Mouse (Mus musculus) heart, embryonic 15.5 days (tissue): ENCODE results near the gene Cntrob. TPM values are rescaled to one million over a fixed set of nuclear protein-coding genes. Genes with fewer than 3 reads are reported as not detected.
A peak's percentile ranks its signal among the peaks of the same experiment; 100 is the strongest.

Experiments used
- ATAC-seq: fragments of 200-750 bp; cut with Nextera tagmentation; replicated peaks from 2 replicates; pipeline ENCODE4 v1.8.0; 2017; ENCODE audit warnings: low read depth, moderate TSS enrichment; ENCODE audit not compliant: insufficient number of reproducible peaks, insufficient read depth, low FRiP score
- H3K27ac ChIP-seq: fragments of 300-500 bp; sonication (generic); 2 replicates; pipeline ENCODE4 v1.5.1; 2015; ENCODE audit warnings: mild to moderate bottlenecking, inconsistent platforms
- H3K27me3 ChIP-seq: fragments of 300-500 bp; sonication (generic); 2 replicates; pipeline ENCODE4 v1.6.1; 2015; ENCODE audit warnings: inconsistent platforms
- H3K36me3 ChIP-seq: fragments of 300-500 bp; sonication (generic); 2 replicates; pipeline ENCODE4 v1.6.1; 2015; ENCODE audit warnings: mild to moderate bottlenecking, inconsistent platforms
- H3K4me1 ChIP-seq: fragments of 300-500 bp; sonication (generic); replicated peaks from 2 replicates; pipeline ENCODE4 v1.6.1; 2015; ENCODE audit warnings: inconsistent platforms
- H3K4me2 ChIP-seq: fragments of 300-500 bp; sonication (generic); 2 replicates; pipeline ENCODE4 v1.6.1; 2015; ENCODE audit warnings: inconsistent platforms, mild to moderate bottlenecking, moderate library complexity
- H3K4me3 ChIP-seq: fragments of 300-500 bp; sonication (generic); 2 replicates; pipeline ENCODE4 v1.5.1; 2015; ENCODE audit warnings: mild to moderate bottlenecking, inconsistent platforms
- H3K9ac ChIP-seq: fragments of 300-500 bp; sonication (generic); 2 replicates; pipeline ENCODE4 v1.6.1; 2015; ENCODE audit warnings: mild to moderate bottlenecking, inconsistent platforms
- H3K9me3 ChIP-seq: fragments of 300-500 bp; sonication (generic); replicated peaks from 2 replicates; pipeline ENCODE4 v1.6.1; 2016; ENCODE audit warnings: inconsistent platforms
- WGBS: fragments of 180-500 bp; shearing (Covaris S2); methylation state at CpG from one replicate; pipeline ENCODE4 v1.1.7; 2015; ENCODE audit warnings: mixed read lengths; 5-methylcytosine and 5-hydroxymethylcytosine counted together
- polyA plus RNA-seq: library from polyadenylated mRNA; unstranded; fragments of >200 nt; fragmentation: Nextera tagmentation; extraction: Ambion mirVana; gene quantifications from 2 replicates; pipeline ENCODE4 v1.2.1, GENCODE M21; 2015

Gene Cntrob
- polyA plus RNA-seq, 1 experiment from 2014 or later, result 12.7 TPM

GRCm38 (mm10) chr11:69265410-69265809 lies 58.2 kb downstream of the Cntrob start:
- Histone ChIP-seq H3K4me3 (no peak overlapping the region), H3K9ac (no peak overlapping the region), H3K4me1 (peaks cover 15% of the 10 kb centered on the region), H3K36me3 (no peaks in the 10 kb centered on the region), H3K9me3 (no peaks in the 10 kb centered on the region), H3K27ac (0 out of 2 replicates have a peak overlapping the region, but pooled peaks have one; percentile 82), H3K27me3 (0 out of 2 replicates have a peak, but pooled peaks cover 2% of the 10 kb centered on the region), H3K4me2 (no peak overlapping the region)
- ATAC-seq, result no peak
- WGBS, result 75% methylated on average over 9 of the region's 9 CpGs

- no peak for ATAC-seq
- 59% methylated on average over 2 of the region's 2 CpGs for WGBS
- Histone ChIP-seq H3K9me3 (no peaks in the 10 kb centered on the region), H3K27ac (no peak overlapping the region), H3K4me3 (no peak overlapping the region), H3K9ac (no peak overlapping the region), H3K4me2 (no peak overlapping the region), H3K4me1 (peaks cover 15% of the 10 kb centered on the region), H3K27me3 (0 out of 2 replicates have a peak, but pooled peaks cover 2% of the 10 kb centered on the region), H3K36me3 (no peaks in the 10 kb centered on the region)
Measured at GRCm38 (mm10) chr11:69264276-69264675, 59.3 kb downstream of the Cntrob start.

GRCm38 (mm10) chr11:69260111-69260510 lies 63.5 kb downstream of the Cntrob start:
- WGBS, result 88% methylated on average over 1 of the region's 1 CpGs
- 0 out of 2 replicates have a peak, but pooled peaks cover 3% of the 10 kb centered on the region for H3K27me3 ChIP-seq
- ATAC-seq, result no peak
- H3K4me2 ChIP-seq, result no peak overlapping the region
- H3K27ac ChIP-seq, result no peak overlapping the region
- peaks cover 5% of the 10 kb centered on the region for H3K4me1 ChIP-seq
- no peaks in the 10 kb centered on the region for H3K36me3 ChIP-seq
- no peak overlapping the region for H3K4me3 ChIP-seq
- H3K9ac ChIP-seq, result no peak overlapping the region
- no peaks in the 10 kb centered on the region for H3K9me3 ChIP-seq

- no peak for ATAC-seq
- no peak overlapping the region for H3K27ac ChIP-seq
- no peak overlapping the region; the same call in 1 of the 2 replicates for H3K4me2 ChIP-seq
- no peak overlapping the region for H3K9ac ChIP-seq
- H3K36me3 ChIP-seq, result no peaks in the 10 kb centered on the region
- H3K4me1 ChIP-seq, result peaks cover 7% of the 10 kb centered on the region
- H3K4me3 ChIP-seq, result no peak overlapping the region
- 58% methylated on average over 5 of the region's 5 CpGs for WGBS
- H3K27me3 ChIP-seq, result 0 out of 2 replicates have a peak, but pooled peaks cover 3% of the 10 kb centered on the region
- no peaks in the 10 kb centered on the region for H3K9me3 ChIP-seq
Measured at GRCm38 (mm10) chr11:69258287-69258686, 65.3 kb downstream of the Cntrob start.

- WGBS, result 50% methylated on average over 4 of the region's 4 CpGs
Measured at GRCm38 (mm10) chr11:69257807-69258206, 65.8 kb downstream of the Cntrob start.

GRCm38 (mm10) chr11:69257072-69257471 lies 66.5 kb downstream of the Cntrob start:
- WGBS, result 57% methylated on average over 2 of the region's 2 CpGs
- Histone ChIP-seq H3K4me3 (no peak overlapping the region), H3K36me3 (no peaks in the 10 kb centered on the region), H3K9me3 (no peaks in the 10 kb centered on the region), H3K27me3 (0 out of 2 replicates have a peak, but pooled peaks cover 3% of the 10 kb centered on the region), H3K4me1 (peaks cover 13% of the 10 kb centered on the region), H3K4me2 (no peak overlapping the region), H3K27ac (no peak overlapping the region), H3K9ac (no peak overlapping the region)
- ATAC-seq, result no peak

More at GRCm38 (mm10) chr11:69257807-69258206, 65.8 kb downstream of the Cntrob start:
- Histone ChIP-seq H3K4me1 (peaks cover 12% of the 10 kb centered on the region), H3K27ac (no peak overlapping the region), H3K4me3 (no peak overlapping the region), H3K9ac (no peak overlapping the region), H3K27me3 (0 out of 2 replicates have a peak, but pooled peaks cover 3% of the 10 kb centered on the region), H3K36me3 (no peaks in the 10 kb centered on the region), H3K4me2 (peak overlapping the region; percentile 34; the same call in 1 of the 2 replicates), H3K9me3 (no peaks in the 10 kb centered on the region)
- ATAC-seq, result no peak

GRCm38 (mm10) chr11:69254808-69255207 lies 68.8 kb downstream of the Cntrob start:
- 0 out of 2 replicates have a peak, but pooled peaks cover 3% of the 10 kb centered on the region for H3K27me3 ChIP-seq
- no peak for ATAC-seq
- 72% methylated on average over 5 of the region's 5 CpGs for WGBS
- no peak overlapping the region for H3K4me2 ChIP-seq
- no peak overlapping the region for H3K9ac ChIP-seq
- H3K36me3 ChIP-seq, result no peaks in the 10 kb centered on the region
- no peak overlapping the region for H3K4me3 ChIP-seq
- H3K4me1 ChIP-seq, result peaks cover 13% of the 10 kb centered on the region
- H3K9me3 ChIP-seq, result no peaks in the 10 kb centered on the region
- H3K27ac ChIP-seq, result no peak overlapping the region

GRCm38 (mm10) chr11:69253131-69253530 lies 70.4 kb downstream of the Cntrob start:
- Histone ChIP-seq H3K4me1 (peaks cover 10% of the 10 kb centered on the region), H3K4me3 (peak overlapping the region; percentile 12; the same call in 1 of the 2 replicates), H3K27ac (peak overlapping the region; percentile 62), H3K36me3 (no peaks in the 10 kb centered on the region), H3K9ac (no peak overlapping the region), H3K4me2 (peak overlapping the region; percentile 44), H3K27me3 (0 out of 2 replicates have a peak, but pooled peaks cover 3% of the 10 kb centered on the region), H3K9me3 (no peaks in the 10 kb centered on the region)
- WGBS, result 21% methylated on average over 9 of the region's 9 CpGs
- peak; percentile 60; the same call in 1 of the 2 replicates for ATAC-seq

- Histone ChIP-seq H3K9ac (no peak overlapping the region), H3K27ac (no peak overlapping the region), H3K4me2 (no peak overlapping the region), H3K36me3 (no peaks in the 10 kb centered on the region), H3K9me3 (no peaks in the 10 kb centered on the region), H3K4me3 (no peak overlapping the region), H3K4me1 (peaks cover 12% of the 10 kb centered on the region), H3K27me3 (0 out of 2 replicates have a peak, but pooled peaks cover 3% of the 10 kb centered on the region)
- ATAC-seq, result no peak
- 82% methylated on average over 7 of the region's 7 CpGs for WGBS
Measured at GRCm38 (mm10) chr11:69251953-69252352, 71.6 kb downstream of the Cntrob start.

GRCm38 (mm10) chr11:69251135-69251842 lies 72.3 kb downstream of the Cntrob start:
- Histone ChIP-seq H3K27ac (no peak overlapping the region), H3K36me3 (no peaks in the 10 kb centered on the region), H3K9ac (no peak overlapping the region), H3K9me3 (no peaks in the 10 kb centered on the region), H3K4me1 (peaks cover 17% of the 10 kb centered on the region), H3K4me3 (no peak overlapping the region), H3K4me2 (no peak overlapping the region), H3K27me3 (0 out of 2 replicates have a peak, but pooled peaks cover 3% of the 10 kb centered on the region)
- ATAC-seq, result no peak
- WGBS, result 60% methylated on average over 14 of the region's 14 CpGs

GRCm38 (mm10) chr11:69250106-69250505 lies 73.5 kb downstream of the Cntrob start:
- 73% methylated on average over 5 of the region's 5 CpGs for WGBS
- no peak for ATAC-seq
- no peaks in the 10 kb centered on the region for H3K27me3 ChIP-seq

More at GRCm38 (mm10) chr11:69250106-69250505, 73.5 kb downstream of the Cntrob start:
- H3K4me1 ChIP-seq, result peaks cover 22% of the 10 kb centered on the region
- H3K9ac ChIP-seq, result no peak overlapping the region
- no peak overlapping the region for H3K4me2 ChIP-seq
- H3K9me3 ChIP-seq, result no peaks in the 10 kb centered on the region
- no peak overlapping the region for H3K4me3 ChIP-seq
- H3K27ac ChIP-seq, result no peak overlapping the region
- no peaks in the 10 kb centered on the region for H3K36me3 ChIP-seq
